Mouse (Mus musculus): ENCODE measurements around the gene Rsrp1. TPM values are rescaled to one million over a fixed set of nuclear protein-coding genes. Genes with fewer than 3 reads are reported as not detected.

Rsrp1 gene
- polyA plus RNA-seq, 1 experiment from 2014 or later = 345 TPM

DNA sequence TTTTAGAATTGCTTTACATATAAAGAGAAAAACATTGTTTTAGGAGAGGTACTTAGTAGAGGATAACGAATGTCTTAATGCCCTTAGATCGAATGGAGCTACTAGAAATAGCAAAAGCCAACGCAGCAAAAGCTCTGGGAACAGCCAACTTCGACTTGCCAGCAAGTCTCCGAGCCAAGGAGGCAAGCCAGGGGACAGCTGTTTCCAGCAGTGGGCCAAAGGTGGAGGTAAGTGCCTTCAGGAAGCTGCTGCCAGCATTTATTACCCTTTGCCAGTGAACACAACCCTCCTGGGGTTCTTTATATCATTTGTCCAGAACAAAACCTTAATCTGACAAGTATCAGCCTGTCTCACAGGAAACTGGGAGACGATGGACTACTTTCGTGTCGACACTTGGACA lies 1.8 kb downstream of the Rsrp1 start:
- Histone ChIP-seq H3K4me1 (ENCODE audit: control insufficient read depth, insufficient read depth, low read length) (peaks cover 4% of the 10 kb centered on the region; the same call in 1 of the 2 replicates), H3K36me3 (ENCODE audit: control insufficient read depth, insufficient read depth, low read length) (peaks cover 14% of the 10 kb centered on the region), H3K4me3 (ENCODE audit: low read depth, low read length) (peak overlapping the region; percentile 5; the same call in 1 of the 2 replicates), H3K9ac (ENCODE audit: low read length) (no peak overlapping the region), H3K9me3 (ENCODE audit: control insufficient read depth, low read length) (no peaks in the 10 kb centered on the region), H3K27me3 (ENCODE audit: control insufficient read depth, insufficient read depth, low read length) (no peaks in the 10 kb centered on the region), H3K27ac (replicated peaks; ENCODE audit: low read depth, low read length) (no peak overlapping the region), H3K4me2 (ENCODE audit: low read depth, severe bottlenecking) (peak overlapping the region; percentile 39; the same call in 1 of the 2 replicates)
- no peak for DNase-seq (ENCODE audit: low spot score)
- WGBS = 84% methylated on average over 8 of the region's 8 CpGs
- ATAC-seq (ENCODE audit: insufficient number of reproducible peaks, low FRiP score, low TSS enrichment, low read depth) = no peak

DNA sequence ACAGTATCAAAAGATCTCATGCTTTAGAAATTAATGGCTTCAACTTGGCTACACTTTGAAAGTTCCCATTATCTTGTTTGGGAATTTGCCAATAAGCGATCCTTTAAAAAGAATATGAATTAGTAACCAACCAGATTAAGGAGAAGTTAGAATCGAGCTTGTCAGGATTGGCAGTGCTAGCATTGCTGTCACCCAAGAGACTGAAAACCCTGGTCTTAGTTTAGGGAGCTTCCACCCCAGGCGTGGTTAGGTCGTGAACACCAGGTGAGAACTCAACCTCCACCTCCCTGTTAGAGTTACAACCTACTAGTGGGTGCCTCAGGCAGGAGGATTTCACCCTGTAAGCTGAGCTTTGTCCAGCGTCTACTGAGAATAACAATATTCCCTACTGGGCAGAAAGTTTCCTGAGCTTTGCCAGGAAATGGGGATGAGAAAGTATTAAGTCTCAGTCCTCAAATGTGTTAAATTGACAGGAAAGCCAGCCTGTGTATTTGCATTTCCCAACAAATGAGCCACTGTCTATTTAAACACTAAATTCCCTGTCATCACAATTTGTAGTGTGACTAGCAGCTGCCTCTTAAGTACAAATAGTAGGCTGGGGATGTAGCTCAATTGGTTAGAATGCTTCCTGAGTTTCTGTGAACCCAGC lies 4.5 kb downstream of the Rsrp1 start:
- Histone ChIP-seq H3K4me3 (ENCODE audit: low read depth, low read length) (no peak overlapping the region), H3K9me3 (ENCODE audit: control insufficient read depth, low read length) (no peaks in the 10 kb centered on the region), H3K36me3 (ENCODE audit: control insufficient read depth, insufficient read depth, low read length) (peaks cover 14% of the 10 kb centered on the region), H3K9ac (ENCODE audit: low read length) (no peak overlapping the region), H3K27me3 (ENCODE audit: control insufficient read depth, insufficient read depth, low read length) (no peaks in the 10 kb centered on the region), H3K4me1 (ENCODE audit: control insufficient read depth, insufficient read depth, low read length) (peaks cover 4% of the 10 kb centered on the region; the same call in 1 of the 2 replicates), H3K4me2 (ENCODE audit: low read depth, severe bottlenecking) (no peak overlapping the region), H3K27ac (replicated peaks; ENCODE audit: low read depth, low read length) (no peak overlapping the region)
- WGBS = 70% methylated on average over 5 of the region's 5 CpGs
- DNase-seq (ENCODE audit: low spot score) (no peak), ATAC-seq (ENCODE audit: insufficient number of reproducible peaks, low FRiP score, low TSS enrichment, low read depth) (no peak)

DNA sequence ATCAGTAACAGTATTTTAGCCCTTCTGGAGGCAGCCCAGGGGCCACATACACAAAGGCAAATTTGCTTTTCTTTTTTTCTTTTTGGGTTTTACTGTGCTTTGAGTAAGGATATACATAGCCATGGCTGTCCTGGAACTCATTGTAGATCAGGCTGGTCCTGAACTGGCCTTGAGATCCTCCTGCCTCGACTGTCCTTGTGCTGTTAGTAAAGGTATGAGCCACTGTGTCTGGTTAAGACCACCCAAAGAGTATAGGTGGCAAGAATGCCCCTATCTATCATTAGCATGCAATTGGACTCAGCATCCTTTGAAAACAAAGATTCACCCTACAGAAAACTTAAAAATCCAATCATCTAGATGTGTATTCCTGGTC lies 5.1 kb downstream of the Rsrp1 start:
- ATAC-seq (ENCODE audit: insufficient number of reproducible peaks, low FRiP score, low TSS enrichment, low read depth) (no peak), DNase-seq (ENCODE audit: low spot score) (no peak)
- Histone ChIP-seq H3K36me3 (ENCODE audit: control insufficient read depth, insufficient read depth, low read length) (peaks cover 17% of the 10 kb centered on the region), H3K4me3 (ENCODE audit: low read depth, low read length) (no peak overlapping the region), H3K9me3 (ENCODE audit: control insufficient read depth, low read length) (no peaks in the 10 kb centered on the region), H3K27me3 (ENCODE audit: control insufficient read depth, insufficient read depth, low read length) (no peaks in the 10 kb centered on the region), H3K27ac (replicated peaks; ENCODE audit: low read depth, low read length) (no peak overlapping the region), H3K9ac (ENCODE audit: low read length) (no peak overlapping the region), H3K4me2 (ENCODE audit: low read depth, severe bottlenecking) (no peak overlapping the region), H3K4me1 (ENCODE audit: control insufficient read depth, insufficient read depth, low read length) (peaks cover 4% of the 10 kb centered on the region; the same call in 1 of the 2 replicates)
- 65% methylated on average over 1 of the region's 1 CpGs for WGBS

DNA sequence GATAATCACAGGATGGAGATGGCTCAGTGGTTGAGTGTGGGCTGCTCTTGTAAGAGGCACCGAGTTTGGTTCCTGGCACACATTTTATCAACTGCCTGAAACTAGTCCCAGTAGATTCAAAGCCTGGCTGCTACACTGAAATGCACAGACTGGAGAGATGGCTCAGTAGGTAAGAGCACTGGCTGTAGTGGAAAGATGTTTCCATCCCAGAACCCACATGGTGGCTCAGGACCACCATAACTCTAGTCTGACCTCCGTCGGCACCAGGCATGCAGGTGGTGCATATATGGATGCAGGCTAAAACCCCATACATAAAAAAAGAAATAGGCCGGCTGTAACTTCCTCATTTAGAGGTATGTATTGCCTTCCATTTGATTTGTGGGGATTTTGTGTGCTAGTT lies 6.1 kb downstream of the Rsrp1 start:
- peaks cover 4% of the 10 kb centered on the region; the same call in 1 of the 2 replicates for H3K4me1 ChIP-seq (ENCODE audit: control insufficient read depth, insufficient read depth, low read length)
- no peak overlapping the region for H3K27ac ChIP-seq (replicated peaks; ENCODE audit: low read depth, low read length)
- H3K4me2 ChIP-seq (ENCODE audit: low read depth, severe bottlenecking) = no peak overlapping the region
- no peaks in the 10 kb centered on the region for H3K9me3 ChIP-seq (ENCODE audit: control insufficient read depth, low read length)
- H3K9ac ChIP-seq (ENCODE audit: low read length) = no peak overlapping the region
- DNase-seq (ENCODE audit: low spot score) (no peak), ATAC-seq (ENCODE audit: insufficient number of reproducible peaks, low FRiP score, low TSS enrichment, low read depth) (no peak)
- H3K4me3 ChIP-seq (ENCODE audit: low read depth, low read length) = no peak overlapping the region
- no peaks in the 10 kb centered on the region for H3K27me3 ChIP-seq (ENCODE audit: control insufficient read depth, insufficient read depth, low read length)
- H3K36me3 ChIP-seq (ENCODE audit: control insufficient read depth, insufficient read depth, low read length) = peaks cover 19% of the 10 kb centered on the region
- WGBS = 78% methylated on average over 4 of the region's 4 CpGs

DNA sequence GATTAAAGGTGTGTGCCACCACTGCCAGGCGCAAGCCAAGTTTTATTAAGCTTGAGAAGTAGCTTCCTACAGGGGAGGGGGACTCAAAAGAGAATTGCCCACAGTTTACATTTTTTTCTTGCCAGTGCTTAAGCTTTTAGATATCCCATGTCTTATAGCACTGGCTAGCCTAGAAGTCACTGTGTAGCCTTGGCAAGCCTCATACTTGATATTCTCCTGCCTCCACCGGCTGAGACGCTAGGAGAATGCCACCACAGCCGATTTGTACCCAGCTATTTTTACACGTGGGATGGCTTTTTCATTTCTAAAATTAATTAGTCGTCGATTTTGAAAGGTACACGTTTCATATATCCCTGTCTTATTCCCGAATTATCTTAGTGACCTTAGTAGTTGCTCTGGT lies 6.8 kb downstream of the Rsrp1 start:
- Histone ChIP-seq H3K27ac (replicated peaks; ENCODE audit: low read depth, low read length) (no peak overlapping the region), H3K36me3 (ENCODE audit: control insufficient read depth, insufficient read depth, low read length) (peaks cover 23% of the 10 kb centered on the region)

DNA sequence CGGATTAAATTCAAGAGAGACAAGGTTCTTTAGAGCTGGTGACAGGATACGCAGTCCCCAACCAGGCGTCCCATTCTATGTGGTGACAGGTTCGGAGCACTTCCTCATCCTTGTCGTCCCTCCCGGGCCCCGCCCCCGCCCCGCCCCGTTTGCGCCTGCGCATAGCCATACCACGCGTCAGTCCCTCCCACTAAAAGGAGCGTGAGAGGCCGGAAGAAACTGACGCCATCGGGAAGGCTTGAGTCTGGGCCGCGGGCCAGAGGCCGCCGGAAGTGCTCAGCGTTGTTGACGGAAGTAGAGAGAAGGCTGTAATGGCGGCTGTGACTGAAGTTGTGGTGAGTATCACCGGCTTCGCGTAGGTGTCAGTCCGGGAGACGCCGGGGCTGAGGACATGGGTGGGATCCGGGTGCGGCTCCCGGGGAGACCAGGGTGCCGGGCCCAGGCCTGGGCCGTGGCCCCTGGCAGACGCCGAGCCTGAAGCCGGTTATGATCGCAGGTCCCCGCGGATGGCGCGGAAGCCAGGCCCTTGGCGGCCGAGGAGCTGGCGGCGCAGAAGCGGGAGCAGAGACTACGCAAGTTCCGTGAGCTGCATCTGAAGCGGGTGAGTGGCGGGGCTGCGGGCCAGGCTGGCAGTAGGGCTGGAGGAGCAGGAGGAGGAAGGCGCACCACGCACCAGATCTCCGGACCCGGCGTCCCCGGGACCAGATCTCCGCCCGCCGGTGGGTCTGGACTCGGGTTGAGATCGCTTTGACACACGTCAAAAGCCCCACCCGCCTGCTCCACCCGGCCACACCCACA lies 7.5 kb downstream of the Rsrp1 start, which contains the start of gene Syf2:
Gene Syf2, plus strand, starts transcription at position 215 of the 798 bp plus-strand sequence.
- peak within 1 kb of the TSS; percentile 99 for H3K4me3 ChIP-seq (ENCODE audit: low read depth, low read length)
- ATAC-seq (ENCODE audit: insufficient number of reproducible peaks, low FRiP score, low TSS enrichment, low read depth) (peak; percentile 95), DNase-seq (ENCODE audit: low spot score) (peak; percentile 94)
- no peaks in the 10 kb centered on the region for H3K9me3 ChIP-seq (ENCODE audit: control insufficient read depth, low read length)
- peak within 1 kb of the TSS; percentile 85 for H3K4me2 ChIP-seq (ENCODE audit: low read depth, severe bottlenecking)
- H3K9ac ChIP-seq (ENCODE audit: low read length) = peak within 1 kb of the TSS; percentile 72
- peaks cover 18% of the 10 kb centered on the region for H3K36me3 ChIP-seq (ENCODE audit: control insufficient read depth, insufficient read depth, low read length)
- no peaks in the 10 kb centered on the region for H3K4me1 ChIP-seq (ENCODE audit: control insufficient read depth, insufficient read depth, low read length)
- H3K27me3 ChIP-seq (ENCODE audit: control insufficient read depth, insufficient read depth, low read length) = no peaks in the 10 kb centered on the region
- H3K27ac ChIP-seq (replicated peaks; ENCODE audit: low read depth, low read length) = no peak within 1 kb of the TSS
- WGBS = under 1% methylated on average over 68 of the region's 68 CpGs

More for the DNA sequence above, 6.8 kb downstream of the Rsrp1 start:
- WGBS = 31% methylated on average over 9 of the region's 9 CpGs
- ATAC-seq (ENCODE audit: insufficient number of reproducible peaks, low FRiP score, low TSS enrichment, low read depth) = no peak
- Histone ChIP-seq H3K9me3 (ENCODE audit: control insufficient read depth, low read length) (no peaks in the 10 kb centered on the region), H3K4me3 (ENCODE audit: low read depth, low read length) (peak overlapping the region; percentile 99), H3K4me1 (ENCODE audit: control insufficient read depth, insufficient read depth, low read length) (peaks cover 3% of the 10 kb centered on the region; the same call in 1 of the 2 replicates), H3K9ac (ENCODE audit: low read length) (no peak overlapping the region), H3K4me2 (ENCODE audit: low read depth, severe bottlenecking) (peak overlapping the region; percentile 85), H3K27me3 (ENCODE audit: control insufficient read depth, insufficient read depth, low read length) (no peaks in the 10 kb centered on the region)
- no peak for DNase-seq (ENCODE audit: low spot score)

DNA sequence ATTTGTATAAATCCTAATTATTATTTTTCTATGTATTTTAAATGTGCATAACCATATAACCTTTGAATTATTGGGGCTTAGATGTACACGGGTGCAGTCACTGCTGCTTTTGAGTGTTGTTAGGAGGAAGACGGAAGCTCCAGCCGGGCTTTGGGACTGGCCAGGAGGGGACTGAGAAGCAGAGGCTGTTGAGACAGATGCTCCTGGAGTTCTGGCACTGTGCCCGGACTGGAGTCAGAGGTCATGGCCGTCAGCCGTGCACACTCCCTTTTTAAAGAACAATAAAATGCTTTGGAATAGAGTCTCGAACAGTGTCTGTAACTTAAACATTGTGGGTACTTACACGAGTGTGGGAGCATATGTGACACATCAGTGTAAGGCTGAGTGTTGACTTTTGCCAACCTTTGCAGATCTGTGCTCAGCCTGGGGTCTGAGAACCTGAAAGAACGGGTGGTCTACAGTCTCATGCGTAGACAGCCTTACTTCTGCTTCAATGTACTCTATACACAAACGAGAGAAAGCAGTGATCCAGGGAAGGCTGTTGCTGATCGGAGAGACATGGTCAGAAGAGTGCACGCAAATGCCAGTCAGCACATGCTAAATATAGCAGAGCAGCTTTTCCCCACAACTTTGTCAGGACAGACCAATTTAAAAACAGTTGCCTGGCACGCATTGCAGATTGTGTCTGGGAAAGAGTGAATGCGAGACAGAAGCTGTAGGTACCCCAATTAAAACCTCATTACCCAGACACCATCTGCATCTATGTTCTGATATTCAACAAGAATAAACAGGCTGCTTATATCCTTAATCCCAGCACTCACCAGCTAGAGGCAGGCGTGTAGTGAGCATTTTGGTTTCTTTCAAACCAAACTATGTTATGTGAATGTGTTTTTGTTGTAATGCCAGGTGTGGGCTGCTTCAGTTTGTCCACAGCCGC lies 14.1 kb downstream of the Rsrp1 start:
- Histone ChIP-seq H3K9me3 (ENCODE audit: control insufficient read depth, low read length) (no peaks in the 10 kb centered on the region), H3K27me3 (ENCODE audit: control insufficient read depth, insufficient read depth, low read length) (no peaks in the 10 kb centered on the region), H3K4me1 (ENCODE audit: control insufficient read depth, insufficient read depth, low read length) (no peaks in the 10 kb centered on the region), H3K9ac (ENCODE audit: low read length) (no peak overlapping the region), H3K36me3 (ENCODE audit: control insufficient read depth, insufficient read depth, low read length) (peaks cover 13% of the 10 kb centered on the region; the same call in 1 of the 2 replicates), H3K4me2 (ENCODE audit: low read depth, severe bottlenecking) (no peak overlapping the region), H3K4me3 (ENCODE audit: low read depth, low read length) (no peak overlapping the region), H3K27ac (replicated peaks; ENCODE audit: low read depth, low read length) (no peak overlapping the region)
- 76% methylated on average over 17 of the region's 17 CpGs for WGBS
- ATAC-seq (ENCODE audit: insufficient number of reproducible peaks, low FRiP score, low TSS enrichment, low read depth) (no peak), DNase-seq (ENCODE audit: low spot score) (no peak)

DNA sequence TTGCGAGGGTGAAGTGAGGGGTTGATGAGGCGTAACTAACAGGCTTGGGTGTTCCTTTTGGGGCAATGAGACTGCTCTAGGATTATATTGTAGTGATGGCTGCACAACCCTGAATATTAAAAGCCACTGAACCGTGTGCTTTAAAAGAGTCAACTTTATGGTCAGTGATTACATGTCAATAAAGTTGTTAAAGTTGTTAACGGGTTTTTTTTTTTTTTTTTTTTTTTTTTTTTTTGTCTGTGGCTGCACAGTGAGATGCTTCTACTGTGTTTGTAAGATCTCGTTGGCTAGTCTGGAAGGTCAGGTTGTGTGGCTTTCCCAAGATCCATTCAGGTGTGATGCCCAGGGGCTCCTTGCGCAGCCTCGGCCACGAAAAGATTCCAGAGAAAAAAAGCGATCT lies 16.5 kb downstream of the Rsrp1 start:
- ATAC-seq (ENCODE audit: insufficient number of reproducible peaks, low FRiP score, low TSS enrichment, low read depth) (no peak), DNase-seq (ENCODE audit: low spot score) (no peak)
- Histone ChIP-seq H3K4me1 (ENCODE audit: control insufficient read depth, insufficient read depth, low read length) (peaks cover 7% of the 10 kb centered on the region; the same call in 1 of the 2 replicates), H3K27ac (replicated peaks; ENCODE audit: low read depth, low read length) (no peak overlapping the region), H3K9ac (ENCODE audit: low read length) (no peak overlapping the region), H3K9me3 (ENCODE audit: control insufficient read depth, low read length) (no peaks in the 10 kb centered on the region), H3K4me2 (ENCODE audit: low read depth, severe bottlenecking) (no peak overlapping the region), H3K4me3 (ENCODE audit: low read depth, low read length) (no peak overlapping the region), H3K36me3 (ENCODE audit: control insufficient read depth, insufficient read depth, low read length) (peaks cover 5% of the 10 kb centered on the region; the same call in 1 of the 2 replicates), H3K27me3 (ENCODE audit: control insufficient read depth, insufficient read depth, low read length) (peaks cover 4% of the 10 kb centered on the region; the same call in 1 of the 2 replicates)
- 61% methylated on average over 9 of the region's 9 CpGs for WGBS

Data from limb, embryonic 11.5 days (tissue).